Mouse (Mus musculus): ENCODE data around the gene Olfr921. TPM values are rescaled to one million over a fixed set of nuclear protein-coding genes. Genes with fewer than 3 reads are reported as not detected.

Gene Olfr921
- polyA plus RNA-seq, 1 experiment: not detected

- TF ChIP-seq CTCF (IDR thresholded peaks at IDR 0.05; ENCODE audit: extremely low read depth, insufficient read depth, insufficient read length, insufficient replicate concordance) (no peak), POLR2A (IDR thresholded peaks at IDR 0.05; ENCODE audit: low read depth, low read length) (no peak)
- Histone ChIP-seq H3K27ac (ENCODE audit: insufficient read depth, low read length) (no peak overlapping the region), H3K4me1 (ENCODE audit: control insufficient read depth, insufficient read depth, insufficient read length) (no peaks in the 10 kb centered on the region), H3K27me3 (ENCODE audit: control insufficient read depth, insufficient read depth, low read length) (no peaks in the 10 kb centered on the region), H3K36me3 (ENCODE audit: control insufficient read depth, insufficient read depth, low read length) (no peaks in the 10 kb centered on the region), H3K4me3 (ENCODE audit: extremely low read depth, insufficient read depth, insufficient read length) (no peak overlapping the region)
- no peak for DNase-seq (ENCODE audit: low read depth in 1 of 2, low spot score in 2 of 2)
Measured at GRCm38 (mm10) chr9:38805696-38806095, 32.8 kb downstream of the Olfr921 start.

- TF ChIP-seq CTCF (IDR thresholded peaks at IDR 0.05; ENCODE audit: extremely low read depth, insufficient read depth, insufficient read length, insufficient replicate concordance): no peak
- TF ChIP-seq POLR2A (IDR thresholded peaks at IDR 0.05; ENCODE audit: low read depth, low read length): no peak
- no peak within 1 kb of the TSS for H3K27ac ChIP-seq (ENCODE audit: insufficient read depth, low read length)
- no peak for DNase-seq (ENCODE audit: low read depth in 1 of 2, low spot score in 2 of 2)
- no peaks in the 10 kb centered on the region for H3K36me3 ChIP-seq (ENCODE audit: control insufficient read depth, insufficient read depth, low read length)
- no peak within 1 kb of the TSS for H3K4me3 ChIP-seq (ENCODE audit: extremely low read depth, insufficient read depth, insufficient read length)
- H3K4me1 ChIP-seq (ENCODE audit: control insufficient read depth, insufficient read depth, insufficient read length): no peaks in the 10 kb centered on the region
- WGBS: 67% methylated on average over 2 of the region's 2 CpGs
- H3K27me3 ChIP-seq (ENCODE audit: control insufficient read depth, insufficient read depth, low read length): no peaks in the 10 kb centered on the region
Measured at GRCm38 (mm10) chr9:38814314-38814713, 41.4 kb downstream of the Olfr921 start, which contains the start of gene Olfr922. TSS of gene Olfr922 (plus strand) at chr9:38814614.

- DNase-seq (ENCODE audit: low read depth in 1 of 2, low spot score in 2 of 2): no peak
- Histone ChIP-seq H3K4me1 (ENCODE audit: control insufficient read depth, insufficient read depth, insufficient read length) (no peaks in the 10 kb centered on the region), H3K36me3 (ENCODE audit: control insufficient read depth, insufficient read depth, low read length) (no peaks in the 10 kb centered on the region), H3K27me3 (ENCODE audit: control insufficient read depth, insufficient read depth, low read length) (no peaks in the 10 kb centered on the region), H3K4me3 (ENCODE audit: extremely low read depth, insufficient read depth, insufficient read length) (no peak overlapping the region), H3K27ac (ENCODE audit: insufficient read depth, low read length) (no peak overlapping the region)
- WGBS: 79% methylated on average over 1 of the region's 1 CpGs
- TF ChIP-seq POLR2A (IDR thresholded peaks at IDR 0.05; ENCODE audit: low read depth, low read length) (no peak), CTCF (IDR thresholded peaks at IDR 0.05; ENCODE audit: extremely low read depth, insufficient read depth, insufficient read length, insufficient replicate concordance) (no peak)
Measured at GRCm38 (mm10) chr9:38815458-38815986, 42.7 kb downstream of the Olfr921 start.

GRCm38 (mm10) chr9:38826245-38826644 lies 53.4 kb downstream of the Olfr921 start, which contains the start of gene Olfr923:
TSS of gene Olfr923 (plus strand) at chr9:38826545.
- no peak for TF ChIP-seq POLR2A (IDR thresholded peaks at IDR 0.05; ENCODE audit: low read depth, low read length)
- TF ChIP-seq CTCF (IDR thresholded peaks at IDR 0.05; ENCODE audit: extremely low read depth, insufficient read depth, insufficient read length, insufficient replicate concordance): no peak
- DNase-seq (ENCODE audit: low read depth in 1 of 2, low spot score in 2 of 2): no peak
- Histone ChIP-seq H3K27ac (ENCODE audit: insufficient read depth, low read length) (no peak within 1 kb of the TSS), H3K36me3 (ENCODE audit: control insufficient read depth, insufficient read depth, low read length) (no peaks in the 10 kb centered on the region), H3K4me1 (ENCODE audit: control insufficient read depth, insufficient read depth, insufficient read length) (no peaks in the 10 kb centered on the region), H3K27me3 (ENCODE audit: control insufficient read depth, insufficient read depth, low read length) (no peaks in the 10 kb centered on the region), H3K4me3 (ENCODE audit: extremely low read depth, insufficient read depth, insufficient read length) (no peak within 1 kb of the TSS)
- WGBS: 89% methylated on average over 1 of the region's 1 CpGs

Other genes with a start within 250 kb of the Olfr921 start
- not detected in 2 replicates for gene Olfr910, start 235.2 kb upstream of the Olfr921 start, polyA plus RNA-seq (2012; rRNA removed)
- not detected in 2 replicates for gene Olfr912, start 192.9 kb upstream of the Olfr921 start, polyA plus RNA-seq (2012; rRNA removed)
- gene Olfr913, start 180.3 kb upstream of the Olfr921 start, polyA plus RNA-seq (2012; rRNA removed): not detected in 2 replicates
- gene Olfr914, start 168.0 kb upstream of the Olfr921 start, polyA plus RNA-seq (2012; rRNA removed): not detected in 2 replicates
- not detected in 2 replicates for gene Olfr916, start 113.2 kb upstream of the Olfr921 start, polyA plus RNA-seq (2012; rRNA removed)
- gene Olfr917, start 107.2 kb upstream of the Olfr921 start, polyA plus RNA-seq (2012; rRNA removed): not detected in 2 replicates
- gene Olfr918, start 98.5 kb upstream of the Olfr921 start, polyA plus RNA-seq (2012; rRNA removed): not detected in 2 replicates
- not detected in 2 replicates for gene Olfr919, start 69.4 kb upstream of the Olfr921 start, polyA plus RNA-seq (2012; rRNA removed)
- 5.1 and 5.5 TPM in 2 replicates for gene Vwa5a, start 54.8 kb upstream of the Olfr921 start, polyA plus RNA-seq (2012; rRNA removed)
- gene Olfr920, start 20.8 kb upstream of the Olfr921 start, polyA plus RNA-seq (2012; rRNA removed): 0.05 and 0.06 TPM in 2 replicates
- not detected in 2 replicates for gene Olfr922, start 41.5 kb downstream of the Olfr921 start, polyA plus RNA-seq (2012; rRNA removed)
- not detected in 2 replicates for gene Olfr923, start 53.5 kb downstream of the Olfr921 start, polyA plus RNA-seq (2012; rRNA removed)
- gene Olfr924, start 71.4 kb downstream of the Olfr921 start, polyA plus RNA-seq (2012; rRNA removed): not detected in 2 replicates
- not detected in 2 replicates for gene Olfr26, start 82.0 kb downstream of the Olfr921 start, polyA plus RNA-seq (2012; rRNA removed)
- not detected in 2 replicates for gene Olfr926, start 104.1 kb downstream of the Olfr921 start, polyA plus RNA-seq (2012; rRNA removed)
- gene Olfr930, start 156.7 kb downstream of the Olfr921 start, polyA plus RNA-seq (2012; rRNA removed): not detected in 2 replicates
- not detected in 2 replicates for gene Olfr933, start 199.2 kb downstream of the Olfr921 start, polyA plus RNA-seq (2012; rRNA removed)
- not detected in 2 replicates for gene Olfr934, start 215.2 kb downstream of the Olfr921 start, polyA plus RNA-seq (2012; rRNA removed)
- not detected in 2 replicates for gene Olfr935, start 226.6 kb downstream of the Olfr921 start, polyA plus RNA-seq (2012; rRNA removed)